ENCODE assay signal across 11 mouse cellular contexts in genomic region chr9:44231609-44232008, GRCm38 (mm10). TPM values are rescaled to one million over a fixed set of nuclear protein-coding genes. Genes with fewer than 3 reads are reported as not detected.
A peak's percentile ranks its signal among the peaks of the same experiment; 100 is the strongest.
DNase-seq lines count a peak whose midpoint lies in the region; ATAC-seq and TF ChIP-seq lines count a peak whose summit lies in the region.
"Had no signal": no experiment of that assay in that cellular context is flagged by ENCODE, and none has a peak within 500 bp of the region (broad histone marks: within the 10 kb centered on the region; RNA-seq: fewer than 3 reads in every experiment).

No protein-coding gene starts in this region.

- no peak overlapping the region for H3K27ac ChIP-seq in heart, embryonic 12.5 days (ENCODE audit: poor library complexity, severe bottlenecking)
- H3K27ac ChIP-seq in thymus, adult 2 months (ENCODE audit: control insufficient read depth, insufficient read depth, low read length): peak overlapping the region; percentile 58
- H3K27ac ChIP-seq in limb, embryonic 14.5 days (replicated peaks; ENCODE audit: low read depth, low read length): no peak overlapping the region

- H3K4me2 ChIP-seq in heart, embryonic 12.5 days: peak overlapping the region; percentile 82
- peak overlapping the region; percentile 56; the same call in 1 of the 2 replicates for H3K4me2 ChIP-seq in limb, embryonic 14.5 days (replicated peaks; ENCODE audit: low read depth, low read length, severe bottlenecking)

- H3K4me3 ChIP-seq in heart, embryonic 12.5 days: peak overlapping the region; percentile 10; the same call in 1 of the 2 replicates
- H3K4me3 ChIP-seq in thymus, adult 2 months (ENCODE audit: control insufficient read depth, insufficient read depth, low read length): peak overlapping the region; percentile 51
- 0 out of 2 replicates have a peak overlapping the region, but pooled peaks have one; percentile 73 for H3K4me3 ChIP-seq in limb, embryonic 14.5 days (replicated peaks; ENCODE audit: low read length)

- H3K27me3 ChIP-seq in heart, embryonic 12.5 days (replicated peaks): no peaks in the 10 kb centered on the region
- no peaks in the 10 kb centered on the region for H3K27me3 ChIP-seq in thymus, adult 2 months (ENCODE audit: control insufficient read depth, insufficient read depth, low read length)
- no peaks in the 10 kb centered on the region for H3K27me3 ChIP-seq in limb, embryonic 14.5 days (ENCODE audit: control insufficient read depth, insufficient read depth, low read length)

- no peaks in the 10 kb centered on the region for H3K36me3 ChIP-seq in heart, embryonic 12.5 days
- peaks cover 17% of the 10 kb centered on the region for H3K36me3 ChIP-seq in thymus, adult 2 months (ENCODE audit: control insufficient read depth, insufficient read depth, low read length)
- H3K36me3 ChIP-seq in limb, embryonic 14.5 days (ENCODE audit: control insufficient read depth, insufficient read depth, low read length): no peaks in the 10 kb centered on the region

- no peak for TF ChIP-seq CTCF in thymus, adult 2 months (IDR thresholded peaks at IDR 0.05; ENCODE audit: borderline replicate concordance, control insufficient read depth, extremely low read depth, insufficient read depth, low read length, poor library complexity)

- no peak for DNase-seq in heart, postnatal 25 days (ENCODE audit: low spot score)
- DNase-seq in thymus, adult 2 months: no peak
- no peak for DNase-seq in thymus, postnatal 10 days (ENCODE audit: low spot score in 2 of 2)
- no peak for DNase-seq in limb, embryonic 14.5 days (ENCODE audit: low spot score)
- no peak for DNase-seq in urinary bladder, adult 18-20 months (ENCODE audit: low spot score in 2 of 2)
- no peak for DNase-seq in right cerebral cortex, postnatal 25 days
- no peak for DNase-seq in lung, postnatal 14 days
- DNase-seq: adrenal gland, postnatal 10 days had no signal

- H3K9ac ChIP-seq in heart, embryonic 12.5 days: peak overlapping the region; percentile 11; the same call in 1 of the 2 replicates
- H3K9ac ChIP-seq in limb, embryonic 14.5 days (ENCODE audit: low read depth, low read length, severe bottlenecking): no peak overlapping the region

- ATAC-seq in heart, embryonic 12.5 days (ENCODE audit: insufficient number of reproducible peaks, low FRiP score): no peak
- no peak for ATAC-seq in limb, embryonic 14.5 days (ENCODE audit: low FRiP score, low read depth)

- peaks cover 18% of the 10 kb centered on the region for H3K4me1 ChIP-seq in heart, embryonic 12.5 days (replicated peaks)
- peaks cover 30% of the 10 kb centered on the region for H3K4me1 ChIP-seq in thymus, adult 2 months (replicated peaks; ENCODE audit: control insufficient read depth, insufficient read depth, low read length)
- peaks cover 9% of the 10 kb centered on the region for H3K4me1 ChIP-seq in limb, embryonic 14.5 days (ENCODE audit: control insufficient read depth, insufficient read depth, low read length)

- intact Hi-C loops in heart, postnatal 25 days (cut with DNase I): loop anchor here (10.0 kb wide), 3 partner anchors 47 to 247 kb away; no protein-coding TSS in a partner anchor

- H3K9me3 ChIP-seq in heart, embryonic 12.5 days (replicated peaks): no peaks in the 10 kb centered on the region
- no peaks in the 10 kb centered on the region for H3K9me3 ChIP-seq in limb, embryonic 14.5 days (ENCODE audit: control insufficient read depth, low read length)

- TF ChIP-seq POLR2A in thymus, adult 2 months (IDR thresholded peaks at IDR 0.05; ENCODE audit: control insufficient read depth, extremely low read depth, insufficient read depth, low read length, poor library complexity): no peak
- no peak for TF ChIP-seq POLR2A in limb, embryonic 14.5 days (IDR thresholded peaks at IDR 0.05; ENCODE audit: borderline replicate concordance, extremely low read depth, insufficient read depth, insufficient read length)

RNA-seq across cellular contexts. Expression of gene Cbl, which starts 2.2 kb away (rescaled TPM):
- 18.3 and 20.0 TPM in 2 replicates for polyA plus RNA-seq in heart, embryonic 12.5 days (2016; fragmentation: Nextera tagmentation; extraction: Ambion mirVana)
- total RNA-seq in heart, postnatal 25 days (2021): 10 to 100 TPM; 18.6 to 22.4 TPM
- 132 and 194 TPM in 2 replicates for polyA plus RNA-seq in thymus, adult 2 months (2012; rRNA removed)
- 18.3 and 21.0 TPM in 2 replicates for polyA plus RNA-seq in limb, embryonic 14.5 days (2012; rRNA removed)
- polyA plus RNA-seq in limb, embryonic 14.5 days (2014; fragmentation: Nextera tagmentation; extraction: Ambion mirVana): 15.6 and 16.8 TPM in 2 replicates

RNA-seq across cellular contexts. Expression of gene Ccdc153, which starts 8.9 kb away (rescaled TPM):
- not detected in 2 replicates for polyA plus RNA-seq in heart, embryonic 12.5 days (2016; fragmentation: Nextera tagmentation; extraction: Ambion mirVana)
- total RNA-seq in heart, postnatal 25 days (2021): not detected
- 6.1 and 13.0 TPM in 2 replicates for polyA plus RNA-seq in thymus, adult 2 months (2012; rRNA removed)
- polyA plus RNA-seq in limb, embryonic 14.5 days (2012; rRNA removed): not detected in 2 replicates
- polyA plus RNA-seq in limb, embryonic 14.5 days (2014; fragmentation: Nextera tagmentation; extraction: Ambion mirVana): not detected in 2 replicates
- polyA plus RNA-seq: large intestine, adult 2 months; stomach, embryonic 14.5 days had no signal

RNA-seq across cellular contexts. Expression of gene Pdzd3, which starts 19.7 kb away (rescaled TPM):
- polyA plus RNA-seq in heart, embryonic 12.5 days (2016; fragmentation: Nextera tagmentation; extraction: Ambion mirVana): not detected in 2 replicates
- 1 to 10 TPM; 4.3 to 4.4 TPM for total RNA-seq in heart, postnatal 25 days (2021)
- polyA plus RNA-seq in thymus, adult 2 months (2012; rRNA removed): 0.55 and 0.59 TPM in 2 replicates
- 0.13 and 0.15 TPM in 2 replicates for polyA plus RNA-seq in limb, embryonic 14.5 days (2012; rRNA removed)
- not detected in 2 replicates for polyA plus RNA-seq in limb, embryonic 14.5 days (2014; fragmentation: Nextera tagmentation; extraction: Ambion mirVana)

RNA-seq across cellular contexts. Expression of gene Nlrx1, which starts 36.8 kb away (rescaled TPM):
- 6.9 and 7.7 TPM in 2 replicates for polyA plus RNA-seq in heart, embryonic 12.5 days (2016; fragmentation: Nextera tagmentation; extraction: Ambion mirVana)
- total RNA-seq in heart, postnatal 25 days (2021): 10 to 100 TPM; 19.4 to 20.7 TPM
- 13.4 and 16.2 TPM in 2 replicates for polyA plus RNA-seq in thymus, adult 2 months (2012; rRNA removed)
- 8.6 and 10.5 TPM in 2 replicates for polyA plus RNA-seq in limb, embryonic 14.5 days (2012; rRNA removed)
- 12.6 and 13.5 TPM in 2 replicates for polyA plus RNA-seq in limb, embryonic 14.5 days (2014; fragmentation: Nextera tagmentation; extraction: Ambion mirVana)

RNA-seq across cellular contexts. Expression of gene Abcg4, which starts 56.8 kb away (rescaled TPM):
- 4.3 and 4.6 TPM in 2 replicates for polyA plus RNA-seq in heart, embryonic 12.5 days (2016; fragmentation: Nextera tagmentation; extraction: Ambion mirVana)
- total RNA-seq in heart, postnatal 25 days (2021): under 1 TPM; 0.34 to 0.42 TPM
- 1.2 and 2.7 TPM in 2 replicates for polyA plus RNA-seq in thymus, adult 2 months (2012; rRNA removed)
- polyA plus RNA-seq in limb, embryonic 14.5 days (2012; rRNA removed): 20.8 and 35.7 TPM in 2 replicates
- 4.8 and 5.0 TPM in 2 replicates for polyA plus RNA-seq in limb, embryonic 14.5 days (2014; fragmentation: Nextera tagmentation; extraction: Ambion mirVana)

Comparison
In these comparisons a context has a peak if more than half of its experiments do, and no peak if none do; other contexts are left out.
1. H3K4me3 ChIP-seq: peak in every context shown above with its lines; median percentile 73 in limb, embryonic 14.5 days; 51 in thymus, adult 2 months; 10 in heart, embryonic 12.5 days.